Mouse (Mus musculus) bone marrow, adult 2 months (tissue): ENCODE measurements around the gene Sertad2.

ENCODE experiments used
- CTCF ChIP-seq: fragments of 200-500 bp; IDR thresholded peaks from 2 replicates; pipeline ENCODE4 v1.5.1; 2011; ENCODE audit warnings: low read length, control low read depth; ENCODE audit not compliant: control insufficient read depth, insufficient read depth
- POLR2A ChIP-seq: fragments of 200-500 bp; IDR thresholded peaks from 2 replicates; pipeline ENCODE4 v1.6.1; 2011; ENCODE audit warnings: low read depth, mild to moderate bottlenecking, control low read depth, low read length, borderline replicate concordance; ENCODE audit not compliant: control insufficient read depth

DNA sequence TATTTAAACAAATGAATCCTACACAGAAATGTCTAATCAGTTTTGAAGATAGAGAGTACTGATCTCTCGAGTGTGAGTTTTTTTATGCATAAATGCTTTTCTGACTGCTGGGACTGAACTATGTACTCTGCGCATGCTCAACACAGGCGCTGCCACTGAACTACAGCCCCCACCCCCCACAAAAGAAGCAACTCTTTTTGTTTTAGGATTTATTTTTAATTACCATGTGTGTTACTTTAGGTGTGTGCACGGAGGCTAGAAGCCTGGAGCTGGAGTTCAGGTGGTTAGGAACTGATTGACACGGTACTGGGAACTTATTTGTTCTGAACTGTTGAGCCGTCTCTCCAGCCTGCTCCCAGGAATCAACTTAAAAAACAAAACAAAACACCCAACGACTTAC lies 7.1 kb downstream of the Sertad2 start:
- TF ChIP-seq CTCF (no peak), POLR2A (no peak)
